Mouse (Mus musculus) CD4-positive, CD25-positive, alpha-beta regulatory T cell, adult 4 months (primary cell): Measurements from ENCODE around the gene Camsap1. TPM values are rescaled to one million over a fixed set of nuclear protein-coding genes. Genes with fewer than 3 reads are reported as not detected.

Experiments
- ATAC-seq: one replicate; pipeline ENCODE4 v1.8.0; 2017
- polyA plus RNA-seq, 2 experiments: library from polyadenylated mRNA; unstranded; fragments of 100-300 nt; shearing (Covaris generic); gene quantifications; one replicate each; pipeline ENCODE4 v1.2.1; 2017

The Camsap1 gene
- polyA plus RNA-seq: 1 to 10 TPM; 6.0 to 9.7 TPM

DNA sequence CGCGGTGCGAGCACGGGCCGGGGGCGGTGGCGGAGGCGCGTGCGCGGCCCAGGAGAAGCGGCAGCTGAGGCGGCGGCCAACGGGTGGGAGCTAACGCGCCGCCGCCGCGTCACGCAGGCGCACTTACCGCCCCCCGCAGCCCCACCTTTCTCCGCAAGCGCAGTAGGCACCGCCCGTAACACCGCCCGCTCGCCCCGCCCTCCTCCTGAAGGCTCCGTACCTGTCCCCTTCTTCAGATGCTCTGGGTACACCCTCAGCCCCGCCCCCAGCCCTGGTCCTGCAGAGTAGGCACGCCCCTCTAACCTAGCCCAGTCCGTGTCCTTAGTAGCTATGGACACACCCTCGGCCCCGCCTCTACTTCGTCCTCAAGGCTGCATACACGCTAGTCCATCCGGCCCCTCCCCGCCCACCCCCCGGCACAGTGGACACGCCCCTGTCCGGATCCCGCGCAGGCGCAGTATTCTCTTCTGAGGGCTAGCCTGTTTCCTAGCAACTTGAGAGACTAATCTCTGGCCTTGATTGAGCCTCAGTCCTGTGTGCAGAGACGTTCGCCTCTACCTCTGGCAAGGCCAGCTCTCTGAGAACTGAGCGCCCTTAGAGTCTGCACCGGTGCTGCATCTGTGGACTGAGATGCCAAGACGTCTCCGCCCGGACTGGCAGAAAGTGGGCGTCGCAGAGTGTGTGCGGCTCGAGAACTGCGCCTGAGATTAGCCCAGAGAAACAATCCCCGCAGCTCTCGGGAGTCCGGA is at the start of gene Camsap1:
Camsap1 (minus strand) TSS at position 124 of the 749 bp plus-strand sequence.
- peak; percentile 96 for ATAC-seq

DNA sequence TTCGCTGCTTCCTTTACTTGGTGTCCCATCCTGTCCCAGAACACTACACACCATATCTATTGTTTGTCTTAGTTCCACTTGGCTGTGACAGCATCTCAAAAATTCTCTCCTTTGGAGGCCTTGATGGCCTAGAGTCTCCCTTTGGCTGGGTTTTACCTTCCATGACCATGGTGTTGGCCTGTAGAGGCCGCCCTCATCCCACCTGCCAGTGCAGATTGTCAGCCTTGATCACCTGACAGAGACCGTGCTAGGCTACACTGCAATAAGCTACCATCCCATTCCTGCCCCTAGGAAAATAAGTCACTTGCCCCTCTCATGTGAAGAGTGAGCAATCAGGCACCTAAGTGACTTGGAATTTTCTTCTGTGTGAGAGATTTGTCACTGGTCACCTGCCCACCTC is 47.2 kb upstream of the Camsap1 start:
- ATAC-seq: no peak

DNA sequence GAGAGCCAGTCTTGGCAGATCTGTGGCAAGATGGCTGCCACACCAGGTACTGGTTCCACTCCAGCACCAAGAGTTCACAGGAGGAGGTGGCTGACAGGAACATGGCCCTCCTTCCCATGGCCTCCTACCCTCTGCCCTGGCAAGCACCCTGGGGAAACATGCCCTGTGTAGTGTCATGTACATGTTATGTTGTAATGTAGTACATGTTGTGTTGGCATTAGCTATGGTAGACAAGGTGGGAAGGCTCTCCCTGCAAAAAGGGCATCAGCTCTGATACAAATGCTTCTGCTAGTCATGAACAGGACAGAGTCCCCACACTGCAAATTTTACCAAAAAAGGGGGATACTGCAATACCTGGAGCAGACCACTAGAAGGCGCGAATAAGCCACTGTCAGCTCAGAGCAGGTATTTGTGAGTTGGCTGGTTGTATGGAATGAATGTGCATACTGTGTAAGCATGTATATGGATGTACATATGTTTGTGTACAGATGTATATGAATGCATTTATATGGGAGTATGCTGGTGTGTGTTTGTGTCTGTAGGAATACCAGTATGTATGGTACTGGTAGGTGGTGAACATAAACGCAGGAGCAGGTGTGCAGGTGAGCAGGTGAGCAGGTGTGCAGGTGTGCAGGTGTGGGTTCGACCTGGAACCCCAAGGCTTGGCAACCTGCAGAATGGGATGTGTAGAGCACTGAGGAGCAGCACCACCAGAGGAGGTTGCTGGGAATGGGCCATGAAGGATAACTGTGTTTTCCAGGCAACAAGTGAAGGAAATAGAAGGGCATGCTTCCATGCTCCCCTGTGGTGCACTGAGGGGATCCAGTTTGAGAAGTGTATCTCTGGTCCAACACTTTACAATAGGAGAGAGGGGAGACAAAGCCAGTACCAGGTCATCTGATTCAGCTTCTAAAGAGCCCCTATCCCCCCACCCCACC is 41.3 kb upstream of the Camsap1 start:
- no peak for ATAC-seq

DNA sequence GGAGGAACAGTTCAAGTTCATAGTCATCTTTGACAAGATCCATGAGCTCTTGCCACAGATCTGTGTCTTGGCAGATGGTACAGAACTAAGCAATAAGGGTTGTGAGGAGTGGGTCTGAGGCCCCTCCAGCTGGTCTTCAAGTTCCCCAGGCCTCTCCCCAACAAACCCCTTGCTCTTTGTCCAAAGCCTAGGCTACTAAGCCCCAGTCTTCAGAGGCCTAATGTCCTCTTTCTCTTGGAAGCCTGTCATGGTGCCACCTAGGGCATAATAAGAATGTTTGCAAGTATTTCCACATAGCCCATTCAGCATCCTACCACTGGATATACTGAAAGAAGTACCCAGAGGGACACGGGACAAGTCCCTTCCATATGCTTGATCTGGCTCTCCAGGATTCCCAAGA is 39.5 kb upstream of the Camsap1 start:
- ATAC-seq: no peak

DNA sequence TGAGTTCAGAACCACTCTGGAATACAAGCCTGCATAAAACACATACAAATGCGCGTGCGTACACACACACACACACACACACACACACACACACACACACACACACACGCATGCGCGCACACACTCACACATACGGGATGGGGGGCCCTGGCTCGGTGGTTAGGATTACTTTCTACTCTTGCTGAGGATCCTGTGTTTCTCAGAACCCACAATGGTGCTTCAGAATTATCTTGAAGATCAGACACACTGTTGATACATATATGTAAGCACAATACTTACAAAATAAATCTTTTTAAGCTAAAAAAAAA is 39.1 kb upstream of the Camsap1 start:
- no peak for ATAC-seq

DNA sequence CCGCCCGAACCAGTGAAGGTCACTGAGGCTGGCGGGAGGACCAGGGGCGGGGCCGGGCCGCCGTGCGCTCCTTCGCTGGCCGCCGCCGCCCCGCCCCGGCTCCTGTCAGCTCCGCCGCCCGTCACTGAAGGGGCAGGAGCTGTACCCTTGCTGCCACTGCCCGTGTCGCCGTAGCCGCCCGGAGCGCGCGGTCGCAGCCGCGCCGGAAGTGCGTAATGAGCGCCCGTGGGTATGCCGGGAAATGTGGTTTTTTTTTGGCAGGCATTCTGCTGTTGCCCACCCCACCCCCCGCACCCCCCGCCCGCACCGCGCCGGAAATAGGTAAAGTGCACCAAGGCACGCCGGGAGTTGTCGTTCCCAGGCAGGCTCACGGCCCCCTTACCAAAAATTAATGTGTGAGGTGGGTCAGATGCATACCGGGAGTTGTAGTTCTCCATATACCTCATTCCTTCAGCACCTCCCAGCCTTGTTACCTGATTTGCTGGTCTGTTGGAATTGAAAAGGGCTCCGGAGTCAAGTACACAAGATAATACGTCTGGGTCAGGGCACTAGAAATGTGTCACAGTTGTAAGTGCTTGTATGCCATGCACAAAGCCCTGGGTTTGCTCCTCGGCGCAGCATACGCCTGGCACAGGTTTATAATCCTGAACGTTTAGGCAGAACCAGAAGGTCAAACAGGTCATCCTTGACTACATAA is 38.6 kb upstream of the Camsap1 start, which contains the start of gene Ubac1:
Ubac1 (minus strand) TSS at position 187 of the 697 bp plus-strand sequence.
- peak; percentile 89 for ATAC-seq

DNA sequence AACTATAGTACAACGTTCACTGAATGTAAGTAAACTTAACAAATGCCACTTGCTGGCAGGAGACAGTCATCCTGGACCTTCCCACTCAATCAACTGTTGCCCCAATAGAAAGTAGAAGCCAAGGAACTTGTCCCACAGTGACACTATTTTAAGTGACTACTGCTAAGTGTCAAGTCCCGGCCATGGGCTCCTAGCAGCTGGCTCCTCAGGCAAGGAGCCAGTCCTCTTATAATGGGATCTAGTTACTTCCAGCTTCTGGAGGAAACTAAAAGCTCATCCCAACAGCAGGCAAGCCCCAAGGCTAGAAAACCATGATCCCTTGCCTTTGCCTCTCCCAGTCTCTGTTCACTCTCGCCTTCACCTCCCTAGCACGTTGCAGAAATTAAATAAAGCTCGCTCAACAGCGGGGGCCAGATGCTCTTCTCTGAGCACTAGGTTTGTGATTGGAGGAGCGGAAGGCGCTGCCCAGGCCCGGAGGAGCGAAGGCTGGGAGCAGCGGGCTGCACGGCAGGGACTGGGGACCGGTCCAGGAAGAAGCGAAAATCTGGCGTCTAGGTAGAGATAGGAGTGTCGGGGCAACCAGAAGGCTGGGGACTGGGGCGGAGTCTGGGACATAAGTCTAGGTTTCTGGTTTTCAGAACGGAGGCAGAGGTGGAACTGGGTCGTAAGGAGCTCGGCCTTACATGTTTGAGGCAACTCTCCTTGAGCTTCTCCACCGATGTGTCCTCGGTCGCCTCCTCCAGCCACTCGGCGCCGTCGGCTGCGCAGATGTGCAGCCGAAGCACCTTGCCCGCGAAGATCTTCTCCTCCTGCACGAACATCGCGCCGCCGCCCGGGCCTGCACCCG is 37.9 kb upstream of the Camsap1 start:
- peak; percentile 55 for ATAC-seq

DNA sequence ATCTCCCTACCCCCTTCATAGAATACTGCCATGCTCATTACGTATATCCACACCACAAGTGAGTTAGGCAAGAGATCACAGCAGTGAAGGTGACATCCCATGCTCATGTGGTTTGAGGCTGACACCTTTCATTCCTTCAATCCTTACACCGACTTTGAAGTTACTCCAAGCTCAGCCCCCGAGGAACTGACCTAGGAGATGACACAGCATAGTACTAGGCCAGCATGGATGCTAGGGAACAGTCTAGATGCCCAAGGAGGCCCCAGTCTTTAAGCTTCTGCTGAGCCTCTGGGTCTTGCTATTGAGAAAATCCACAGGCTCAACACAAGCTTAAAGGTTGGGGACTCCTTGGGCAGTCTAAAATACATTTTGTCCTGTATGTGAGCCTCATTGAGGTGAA is 36.8 kb upstream of the Camsap1 start:
- ATAC-seq: no peak

DNA sequence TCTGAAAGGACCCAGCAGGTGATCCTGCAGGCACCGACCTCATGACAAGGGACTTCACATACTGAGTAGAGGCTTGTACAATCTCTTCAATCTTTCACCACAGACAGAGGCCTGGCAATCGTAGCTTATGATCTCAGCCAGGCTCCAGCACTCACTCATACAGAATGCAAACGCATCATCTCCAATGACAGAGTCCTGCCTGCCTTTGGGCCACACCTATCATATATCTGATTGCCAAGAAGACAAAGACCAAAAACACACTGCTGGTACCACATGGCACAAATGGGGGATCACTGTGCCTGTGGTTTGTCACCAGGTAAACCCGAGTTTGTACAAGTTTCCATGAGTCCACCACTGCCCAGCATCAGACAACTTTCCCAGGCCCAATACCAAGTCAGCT is 34.2 kb upstream of the Camsap1 start:
- ATAC-seq: no peak

DNA sequence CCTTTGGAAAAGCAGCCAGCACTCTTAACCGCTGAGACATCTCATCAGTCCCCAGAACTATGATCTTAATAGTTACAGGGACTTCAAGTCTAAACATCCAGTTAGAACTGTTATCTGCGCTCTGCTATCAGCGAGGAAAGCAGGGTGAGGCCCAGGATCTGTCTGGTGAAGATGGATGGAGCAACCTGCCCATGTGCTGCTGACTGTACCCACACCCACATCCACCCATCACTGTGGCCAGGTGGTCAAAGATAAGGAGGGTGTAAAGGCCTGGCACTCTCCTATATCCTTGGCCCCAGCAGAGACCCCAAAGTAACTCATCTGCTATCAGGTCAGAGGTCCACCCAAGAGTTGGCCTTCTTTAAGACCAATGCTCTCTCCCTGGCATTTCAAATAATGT is 30.6 kb upstream of the Camsap1 start:
- ATAC-seq: no peak

DNA sequence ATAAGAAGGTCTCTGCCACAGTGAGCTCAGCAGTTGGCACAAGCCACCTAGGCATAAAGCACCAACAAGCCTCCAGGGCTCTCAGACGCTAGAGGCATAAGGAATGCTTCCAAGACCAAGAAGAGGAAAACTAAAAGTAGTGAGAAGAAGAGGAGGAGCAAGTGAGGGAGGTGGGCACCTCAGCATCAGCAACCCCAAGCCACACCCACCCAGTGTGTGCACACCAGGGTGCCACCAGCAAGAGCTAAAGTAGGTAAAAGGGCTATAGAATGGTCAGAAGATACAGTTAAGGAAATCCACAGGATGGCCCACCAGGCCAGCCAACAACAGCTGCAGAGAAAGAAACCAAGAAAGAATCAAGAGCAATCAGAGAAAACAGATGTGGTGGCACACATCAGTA is 28.3 kb upstream of the Camsap1 start:
- ATAC-seq: no peak

DNA sequence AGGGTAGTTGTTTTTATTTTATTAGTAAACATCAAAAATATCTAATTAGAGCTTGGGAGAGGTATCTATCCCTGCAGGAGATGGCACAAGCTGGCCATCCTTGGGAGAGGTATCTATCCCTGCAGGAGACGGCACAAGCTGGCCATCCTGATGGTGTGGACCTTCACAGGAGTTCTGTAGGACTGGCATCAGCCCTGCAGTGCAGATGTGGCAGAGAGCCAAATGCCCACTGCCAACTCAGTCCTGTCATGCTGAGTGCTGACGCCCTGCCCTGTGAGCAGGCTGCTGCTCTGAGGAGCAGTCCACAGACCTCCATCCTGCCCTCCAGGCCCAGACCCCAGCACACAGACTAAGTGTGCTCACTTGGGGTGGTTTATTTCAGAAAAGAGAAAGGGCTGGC is 18.9 kb upstream of the Camsap1 start:
- no peak for ATAC-seq

DNA sequence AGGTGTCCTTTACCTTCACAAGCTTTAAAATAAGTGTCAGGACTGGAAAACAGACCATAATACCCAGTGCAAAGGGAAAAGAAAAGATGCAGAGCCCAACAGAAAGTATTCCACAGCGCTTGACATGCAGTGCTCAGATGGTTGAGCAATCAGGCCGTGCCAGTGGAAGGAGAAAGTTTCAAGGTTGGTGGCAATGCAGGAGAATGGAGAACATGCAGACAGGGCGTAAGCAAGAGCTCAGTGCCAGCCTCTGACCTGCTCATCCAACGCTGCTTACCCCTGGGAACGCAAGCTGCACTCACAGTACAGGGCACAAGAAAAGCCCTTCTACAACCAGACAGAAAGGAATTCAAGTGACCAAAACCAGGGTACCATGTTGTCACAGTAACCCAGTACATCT is 18.1 kb upstream of the Camsap1 start:
- ATAC-seq: no peak

DNA sequence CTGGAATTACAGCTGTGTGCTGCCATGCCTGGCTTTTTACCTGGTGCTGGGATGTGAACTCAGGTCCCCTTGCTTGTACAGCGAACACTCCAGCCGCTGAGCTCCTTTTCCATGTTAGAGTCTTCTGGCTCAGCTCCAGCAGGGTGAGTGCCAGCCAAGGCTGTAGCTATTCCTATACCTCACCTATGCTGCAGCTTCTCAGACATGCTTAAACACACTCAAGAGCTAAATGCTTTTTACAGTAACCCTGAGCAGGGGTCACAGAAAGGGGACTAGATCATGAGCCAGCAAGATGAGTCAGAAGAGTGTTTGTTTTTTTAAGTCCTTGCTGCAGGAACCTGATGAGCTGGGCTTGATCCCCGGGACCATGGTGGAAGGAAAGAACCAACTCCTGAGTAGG is 14.6 kb upstream of the Camsap1 start:
- ATAC-seq: no peak

DNA sequence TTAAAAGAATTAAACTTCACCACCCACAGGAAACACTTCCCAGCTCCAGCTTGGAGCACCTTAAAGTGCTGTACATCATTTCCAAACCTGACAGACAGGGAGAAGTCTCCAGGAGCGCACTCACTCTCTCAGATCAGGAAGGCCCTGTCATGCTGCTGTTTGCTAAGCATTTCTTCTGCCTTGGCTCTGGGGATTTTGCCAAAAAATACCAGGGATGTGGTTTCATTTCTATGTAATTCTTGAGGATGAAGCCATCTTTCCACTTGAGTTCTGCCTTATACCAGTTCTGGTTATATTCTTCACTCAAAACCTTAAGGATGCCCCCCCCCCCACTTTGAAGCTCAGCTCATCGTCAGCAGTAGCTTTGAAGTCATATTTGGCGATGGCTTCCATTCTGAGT is 11.7 kb upstream of the Camsap1 start:
- no peak for ATAC-seq

DNA sequence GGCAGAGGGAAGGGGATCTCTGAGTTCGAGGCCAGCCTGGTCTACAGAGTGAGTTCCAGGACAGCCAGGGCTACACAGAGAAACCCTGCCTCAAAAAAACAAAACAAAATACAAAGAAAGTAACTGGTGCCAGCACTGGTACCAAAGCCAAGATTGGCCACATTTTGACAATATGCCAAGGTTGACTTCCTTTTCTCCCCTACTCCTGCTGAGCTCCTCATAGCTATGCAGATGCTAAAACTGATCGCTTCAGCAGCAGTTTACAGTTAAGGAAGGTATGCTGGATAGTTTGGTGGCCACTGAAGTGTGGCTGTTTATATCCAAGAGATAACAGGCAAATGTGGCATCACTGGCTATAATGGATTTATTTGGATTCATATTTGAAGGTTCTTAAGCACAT is 9.2 kb upstream of the Camsap1 start:
- no peak for ATAC-seq

DNA sequence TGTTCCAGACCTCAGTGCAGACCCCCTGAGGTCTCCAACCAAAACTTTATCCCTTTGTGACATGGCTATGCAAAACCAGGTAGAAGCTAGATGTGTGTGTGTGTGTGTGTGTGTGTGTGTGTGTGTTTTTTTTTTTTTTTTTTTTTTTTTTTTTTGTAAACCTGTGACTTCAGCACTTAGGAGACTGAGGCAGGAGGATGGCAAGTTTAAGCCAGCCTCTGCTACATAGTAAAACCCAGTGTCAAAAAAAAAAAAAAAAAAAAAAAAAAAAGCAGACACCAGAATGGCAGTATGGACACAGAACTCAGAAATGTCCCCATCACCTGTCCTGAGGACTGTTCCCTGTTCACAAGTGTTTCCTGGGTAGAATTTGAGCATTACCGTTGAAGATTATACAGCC is 6.6 kb upstream of the Camsap1 start:
- no peak for ATAC-seq

DNA sequence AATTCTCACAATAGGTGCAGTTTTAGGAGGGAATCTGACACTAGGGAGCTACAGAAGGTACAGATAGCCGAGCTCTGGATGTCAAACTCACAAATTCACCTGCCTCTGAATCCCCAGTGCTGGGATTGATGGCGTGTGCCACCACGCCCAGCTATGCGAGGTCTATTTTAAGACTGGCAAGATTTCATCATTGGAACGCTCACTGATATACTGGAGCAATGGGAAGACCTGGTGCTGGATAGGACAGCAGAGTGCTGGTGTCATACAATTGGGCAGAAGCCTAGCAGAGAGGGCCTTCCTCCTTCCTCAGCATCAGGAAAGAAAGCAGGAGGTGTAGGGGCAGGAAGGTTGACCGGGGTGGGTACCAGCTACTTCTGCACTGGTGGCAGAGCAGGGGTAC is 4.7 kb upstream of the Camsap1 start:
- ATAC-seq: no peak

DNA sequence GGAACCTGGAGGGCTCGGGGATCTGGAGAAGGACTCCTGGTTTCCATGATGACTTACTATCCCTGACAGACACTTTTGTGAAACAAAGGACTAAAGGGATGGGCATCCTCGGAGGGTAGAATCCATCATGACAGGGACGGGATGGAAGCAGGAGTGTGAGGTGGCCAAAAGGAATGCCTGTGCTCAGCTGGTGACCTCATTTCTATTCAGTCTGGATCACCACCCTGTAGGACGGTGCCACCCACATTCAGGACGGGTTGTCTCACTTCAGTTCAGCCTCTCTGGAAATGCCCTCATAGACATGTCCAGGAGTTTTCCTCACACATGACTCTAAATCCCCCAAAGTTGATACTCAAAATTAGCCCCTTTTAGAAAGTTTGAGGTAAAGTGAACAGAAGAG is 3.5 kb upstream of the Camsap1 start:
- no peak for ATAC-seq

DNA sequence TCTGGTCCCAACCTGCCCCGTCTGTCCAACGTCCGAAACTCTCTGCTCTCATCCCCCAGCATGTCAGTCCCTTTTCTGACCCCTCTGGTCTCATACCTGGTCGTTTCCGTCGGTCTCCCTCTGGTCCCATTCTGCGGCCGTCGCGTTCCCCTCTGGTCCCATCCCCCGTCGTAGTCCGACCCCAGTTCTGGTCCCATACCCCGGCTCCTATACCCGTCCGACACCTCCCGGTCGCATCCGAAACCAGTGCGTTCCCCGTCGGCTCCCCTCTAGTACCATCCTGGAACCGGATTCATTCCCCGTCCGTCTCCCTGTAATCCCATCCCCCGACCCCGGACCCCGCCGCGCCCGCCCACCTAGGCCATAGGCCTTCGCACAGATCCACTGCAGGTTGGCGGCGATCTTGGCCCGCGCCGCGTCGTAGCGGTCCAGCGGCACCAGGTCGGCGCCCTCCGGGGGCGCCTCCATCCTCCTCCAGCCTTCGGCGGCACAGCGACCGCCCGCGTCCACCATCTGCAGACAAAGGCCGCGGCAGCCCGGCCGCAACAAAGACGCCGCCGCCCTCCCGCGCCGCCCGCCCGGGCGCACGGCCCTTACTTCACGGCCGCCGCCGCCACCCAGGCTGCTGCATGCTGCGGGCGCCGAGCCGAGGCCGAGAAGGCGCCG is 523 bp downstream of the Camsap1 start:
- ATAC-seq: no peak

DNA sequence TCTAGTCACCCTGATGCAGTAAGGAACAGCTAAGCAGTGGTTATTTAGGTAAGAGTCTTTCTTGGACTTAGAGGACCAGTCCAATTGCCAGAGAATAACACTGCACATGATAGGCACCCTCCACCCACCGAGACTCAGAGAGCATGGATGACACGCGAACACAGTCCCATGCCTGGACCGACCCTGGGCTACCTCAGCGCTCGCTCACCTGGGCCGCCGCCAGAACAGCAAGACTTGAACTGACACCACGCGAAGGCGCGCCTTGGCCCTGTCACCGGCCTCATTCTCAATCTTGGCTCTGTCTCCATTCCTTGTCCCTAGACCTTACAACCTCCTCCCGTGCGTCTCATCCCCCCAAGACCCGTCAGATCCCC is 1.0 kb downstream of the Camsap1 start:
- no peak for ATAC-seq

DNA sequence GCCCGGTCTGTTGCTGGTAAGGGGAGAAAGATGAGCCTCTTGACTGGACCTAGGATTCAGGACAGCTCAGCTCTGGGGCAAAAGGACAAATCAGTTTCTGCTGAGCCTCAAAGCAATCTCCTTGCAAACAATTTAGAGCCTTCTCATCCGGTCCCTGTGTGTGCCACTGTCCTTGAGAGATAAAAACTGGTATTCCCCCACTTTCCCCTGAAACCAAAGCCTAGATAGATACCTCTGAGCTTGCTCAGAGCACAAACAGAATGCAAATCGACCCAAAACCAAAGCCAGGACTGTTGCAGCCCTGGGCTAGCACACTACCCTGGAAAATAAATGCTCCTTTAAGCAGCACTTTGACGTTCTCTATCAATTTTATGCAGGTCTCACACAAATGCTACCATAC is 4.1 kb downstream of the Camsap1 start:
- ATAC-seq: no peak
